Mouse (Mus musculus) hindbrain, embryonic 11.5 days (tissue): ENCODE results near the gene C9. TPM values are rescaled to one million over a fixed set of nuclear protein-coding genes. Genes with fewer than 3 reads are reported as not detected.

Experiments used
- ATAC-seq: fragments of 200-750 bp; cut with Nextera tagmentation; 2 replicates; pipeline ENCODE4 v1.8.0; 2017; ENCODE audit warnings: mild to moderate bottlenecking, moderate TSS enrichment, moderate library complexity; ENCODE audit not compliant: low FRiP score
- DNase-seq: peaks from one replicate; pipeline ENCODE4 v3.0.0-alpha.2; 2015; ENCODE audit warnings: low spot score
- H3K27ac ChIP-seq: fragments of 300-500 bp; sonication (generic); 2 replicates; pipeline ENCODE4 v1.5.1; 2014; ENCODE audit warnings: mild to moderate bottlenecking, low read depth, low read length
- H3K27me3 ChIP-seq: fragments of 300-500 bp; sonication (generic); 2 replicates; pipeline ENCODE4 v1.6.1; 2014; ENCODE audit warnings: mild to moderate bottlenecking, low read length, moderate library complexity, mixed read lengths; ENCODE audit not compliant: control insufficient read depth, insufficient read depth
- H3K36me3 ChIP-seq: fragments of 300-500 bp; sonication (generic); 2 replicates; pipeline ENCODE4 v1.6.1; 2014; ENCODE audit warnings: mild to moderate bottlenecking, low read length, moderate library complexity, mixed read lengths; ENCODE audit not compliant: control insufficient read depth, insufficient read depth
- H3K4me1 ChIP-seq: fragments of 300-500 bp; sonication (generic); replicated peaks from 2 replicates; pipeline ENCODE4 v1.6.1; 2014; ENCODE audit warnings: low read length, mixed read lengths; ENCODE audit not compliant: control insufficient read depth, insufficient read depth
- H3K4me2 ChIP-seq: fragments of 300-500 bp; sonication (generic); replicated peaks from 2 replicates; pipeline ENCODE4 v1.6.1; 2014; ENCODE audit warnings: mild to moderate bottlenecking, low read depth, low read length
- H3K4me3 ChIP-seq: fragments of 300-500 bp; sonication (generic); 2 replicates; pipeline ENCODE4 v1.5.1; 2014; ENCODE audit warnings: low read depth, low read length
- H3K9ac ChIP-seq: fragments of 300-500 bp; sonication (generic); 2 replicates; pipeline ENCODE4 v1.6.1; 2014; ENCODE audit warnings: low read depth, low read length
- H3K9me3 ChIP-seq: fragments of 300-500 bp; sonication (generic); 2 replicates; pipeline ENCODE4 v1.6.1; 2016; ENCODE audit warnings: low read length; ENCODE audit not compliant: control insufficient read depth
- WGBS: fragments of 180-500 bp; shearing (Covaris S2); extraction: QIAGEN DNeasy Blood & Tissue Kit; methylation state at CpG from one replicate; pipeline ENCODE4 v1.1.7; 2014; 5-methylcytosine and 5-hydroxymethylcytosine counted together
- polyA plus RNA-seq: library from polyadenylated mRNA; unstranded; fragments of >200 nt; fragmentation: Nextera tagmentation; extraction: Ambion mirVana; gene quantifications from 2 replicates; pipeline ENCODE4 v1.2.1, GENCODE M21; 2014

C9 gene
- polyA plus RNA-seq, 1 experiment from 2014 or later: not detected

GRCm38 (mm10) chr15:6411334-6411733 is 33.8 kb upstream of the C9 start:
- H3K4me2 ChIP-seq: no peak overlapping the region
- H3K27me3 ChIP-seq: no peaks in the 10 kb centered on the region
- DNase-seq: no peak
- no peaks in the 10 kb centered on the region for H3K9me3 ChIP-seq
- WGBS: 90% methylated on average over 6 of the region's 6 CpGs
- no peaks in the 10 kb centered on the region for H3K36me3 ChIP-seq
- H3K9ac ChIP-seq: no peak overlapping the region
- ATAC-seq: no peak
- no peak overlapping the region for H3K27ac ChIP-seq
- no peak overlapping the region for H3K4me3 ChIP-seq
- H3K4me1 ChIP-seq: no peaks in the 10 kb centered on the region

- Histone ChIP-seq H3K4me1 (no peaks in the 10 kb centered on the region), H3K4me3 (no peak overlapping the region), H3K27me3 (no peaks in the 10 kb centered on the region), H3K9ac (no peak overlapping the region), H3K9me3 (no peaks in the 10 kb centered on the region), H3K36me3 (no peaks in the 10 kb centered on the region), H3K4me2 (no peak overlapping the region), H3K27ac (no peak overlapping the region)
- 89% methylated on average over 5 of the region's 5 CpGs for WGBS
- ATAC-seq (no peak), DNase-seq (no peak)
These were observed 29.8 kb upstream of the C9 start for GRCm38 (mm10) chr15:6415317-6415716.

GRCm38 (mm10) chr15:6431777-6432176 is 13.3 kb upstream of the C9 start:
- no peak overlapping the region for H3K4me2 ChIP-seq
- DNase-seq (no peak), ATAC-seq (no peak)
- no peak overlapping the region for H3K9ac ChIP-seq
- H3K27me3 ChIP-seq: no peaks in the 10 kb centered on the region
- H3K9me3 ChIP-seq: no peaks in the 10 kb centered on the region
- no peaks in the 10 kb centered on the region for H3K36me3 ChIP-seq
- H3K27ac ChIP-seq: no peak overlapping the region
- WGBS: 61% methylated on average over 7 of the region's 7 CpGs
- H3K4me1 ChIP-seq: no peaks in the 10 kb centered on the region
- no peak overlapping the region for H3K4me3 ChIP-seq

GRCm38 (mm10) chr15:6432411-6432810 is 12.7 kb upstream of the C9 start:
- Histone ChIP-seq H3K36me3 (no peaks in the 10 kb centered on the region), H3K4me1 (no peaks in the 10 kb centered on the region), H3K4me3 (no peak overlapping the region), H3K9ac (no peak overlapping the region), H3K9me3 (no peaks in the 10 kb centered on the region), H3K27me3 (no peaks in the 10 kb centered on the region), H3K4me2 (no peak overlapping the region), H3K27ac (no peak overlapping the region)
- no peak for ATAC-seq
- WGBS: 86% methylated on average over 7 of the region's 7 CpGs
- no peak for DNase-seq

- 77% methylated on average over 7 of the region's 7 CpGs for WGBS
- Histone ChIP-seq H3K9ac (no peak overlapping the region), H3K4me2 (no peak overlapping the region), H3K36me3 (no peaks in the 10 kb centered on the region), H3K9me3 (no peaks in the 10 kb centered on the region), H3K27ac (no peak overlapping the region), H3K4me1 (no peaks in the 10 kb centered on the region), H3K27me3 (no peaks in the 10 kb centered on the region), H3K4me3 (no peak overlapping the region)
- no peak for ATAC-seq
- no peak for DNase-seq
These were observed 9.8 kb upstream of the C9 start for GRCm38 (mm10) chr15:6435281-6435680.

GRCm38 (mm10) chr15:6435773-6436172 is 9.4 kb upstream of the C9 start:
- DNase-seq (peak; percentile 43), ATAC-seq (no peak)
- H3K36me3 ChIP-seq: no peaks in the 10 kb centered on the region
- H3K27ac ChIP-seq: no peak overlapping the region
- no peak overlapping the region for H3K9ac ChIP-seq
- WGBS: 66% methylated on average over 2 of the region's 2 CpGs
- H3K4me3 ChIP-seq: no peak overlapping the region
- no peaks in the 10 kb centered on the region for H3K27me3 ChIP-seq
- H3K4me1 ChIP-seq: no peaks in the 10 kb centered on the region
- no peaks in the 10 kb centered on the region for H3K9me3 ChIP-seq
- no peak overlapping the region for H3K4me2 ChIP-seq

- Histone ChIP-seq H3K27ac (no peak overlapping the region), H3K9me3 (no peaks in the 10 kb centered on the region), H3K27me3 (no peaks in the 10 kb centered on the region), H3K36me3 (no peaks in the 10 kb centered on the region), H3K4me3 (no peak overlapping the region), H3K4me1 (no peaks in the 10 kb centered on the region), H3K4me2 (no peak overlapping the region), H3K9ac (no peak overlapping the region)
- ATAC-seq (no peak), DNase-seq (no peak)
- WGBS: 89% methylated on average over 3 of the region's 3 CpGs
These were observed 6.4 kb upstream of the C9 start for GRCm38 (mm10) chr15:6438685-6439084.

- Histone ChIP-seq H3K4me2 (no peak overlapping the region), H3K9me3 (no peaks in the 10 kb centered on the region), H3K36me3 (no peaks in the 10 kb centered on the region), H3K4me1 (no peaks in the 10 kb centered on the region), H3K27me3 (no peaks in the 10 kb centered on the region), H3K27ac (no peak overlapping the region), H3K9ac (no peak overlapping the region), H3K4me3 (no peak overlapping the region)
- DNase-seq (no peak), ATAC-seq (no peak)
- 93% methylated on average over 2 of the region's 2 CpGs for WGBS
These were observed 675 bp upstream of the C9 start for GRCm38 (mm10) chr15:6444452-6444851.

GRCm38 (mm10) chr15:6446181-6446580 is 1.1 kb downstream of the C9 start:
- H3K4me1 ChIP-seq: no peaks in the 10 kb centered on the region
- WGBS: 78% methylated on average over 1 of the region's 1 CpGs
- no peaks in the 10 kb centered on the region for H3K27me3 ChIP-seq
- H3K4me3 ChIP-seq: no peak overlapping the region
- DNase-seq: no peak
- no peak overlapping the region for H3K27ac ChIP-seq
- H3K9ac ChIP-seq: no peak overlapping the region
- no peaks in the 10 kb centered on the region for H3K36me3 ChIP-seq
- no peak overlapping the region for H3K4me2 ChIP-seq
- ATAC-seq: no peak
- no peaks in the 10 kb centered on the region for H3K9me3 ChIP-seq
